Mouse (Mus musculus): ENCODE results near the gene Igsf9. TPM values are rescaled to one million over a fixed set of nuclear protein-coding genes. Genes with fewer than 3 reads are reported as not detected.
A peak's percentile ranks its signal among the peaks of the same experiment; 100 is the strongest.

Igsf9 gene
- polyA plus RNA-seq, 1 experiment from 2014 or later = 12.0 TPM

DNA sequence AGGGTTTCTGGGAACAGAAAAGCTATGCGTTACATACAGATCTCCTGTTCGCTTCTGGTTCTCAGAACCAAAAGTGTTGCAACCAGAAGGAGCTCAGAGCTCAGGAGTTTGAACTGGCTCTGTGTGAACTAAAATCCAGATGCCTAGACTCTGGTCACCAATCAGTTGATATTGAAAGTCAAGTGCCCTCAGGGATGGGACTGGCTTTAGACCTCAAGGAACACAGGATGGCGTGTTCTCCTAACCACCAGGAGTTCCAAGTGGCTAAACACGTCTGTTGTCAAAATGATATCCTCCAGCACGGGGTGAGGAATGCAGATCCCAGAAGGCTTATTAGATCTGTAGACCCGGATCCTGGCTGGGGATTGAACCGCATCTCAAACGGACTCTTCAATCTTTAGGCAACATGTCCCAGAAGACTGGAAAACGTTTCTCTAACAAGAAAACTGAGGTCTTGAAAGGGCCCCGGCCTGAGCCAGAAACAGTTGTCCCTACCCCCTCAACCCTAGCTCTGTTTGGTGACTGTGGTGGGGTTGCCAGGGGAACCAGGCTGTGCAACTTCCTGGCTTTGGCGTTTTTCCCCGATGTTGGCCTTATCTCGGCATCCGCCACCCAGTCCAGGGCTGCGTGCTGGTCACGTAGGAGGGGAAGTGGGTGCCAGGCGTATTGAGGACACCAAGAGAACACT, 32.1 kb downstream of the Igsf9 start:
- ATAC-seq (replicated peaks; ENCODE audit: insufficient number of reproducible peaks, low FRiP score, low TSS enrichment) = 0 out of 2 replicates have a peak, but pooled peaks have one; percentile 50
- H3K27me3 ChIP-seq (ENCODE audit: control insufficient read depth, insufficient read depth, low read length) = no peaks in the 10 kb centered on the region
- peaks cover 4% of the 10 kb centered on the region for H3K9me3 ChIP-seq (replicated peaks; ENCODE audit: control insufficient read depth, low read length)
- 41% methylated on average over 17 of the region's 17 CpGs for WGBS (ENCODE audit: insufficient replicate concordance)
- no peaks in the 10 kb centered on the region for H3K36me3 ChIP-seq (ENCODE audit: control insufficient read depth, insufficient read depth, low read length)
- H3K4me1 ChIP-seq (ENCODE audit: control insufficient read depth, insufficient read depth, low read length) = peaks cover 19% of the 10 kb centered on the region
- H3K4me3 ChIP-seq (ENCODE audit: low read depth, low read length) = no peak overlapping the region
- H3K4me2 ChIP-seq = peak overlapping the region; percentile 49; the same call in 1 of the 2 replicates
- no peak overlapping the region for H3K9ac ChIP-seq (ENCODE audit: low read depth, low read length)
- peak overlapping the region; percentile 85 for H3K27ac ChIP-seq (ENCODE audit: low read depth, low read length)

DNA sequence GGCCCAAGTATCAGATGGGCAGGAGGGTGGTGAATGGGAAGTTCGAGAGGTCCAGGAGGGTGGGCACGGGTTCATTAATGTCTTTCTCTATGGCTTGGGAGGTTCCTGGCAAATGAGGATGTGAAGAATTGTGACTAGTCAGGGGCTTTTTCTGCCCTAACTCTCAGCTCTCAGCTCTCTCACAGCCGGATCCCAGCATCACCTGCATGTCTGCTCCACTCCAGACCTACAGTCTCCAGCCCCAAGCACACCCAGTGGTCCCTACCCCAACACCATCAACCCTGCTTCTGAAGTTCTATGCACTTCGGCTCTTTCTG, 32.6 kb downstream of the Igsf9 start:
- no peaks in the 10 kb centered on the region for H3K36me3 ChIP-seq (ENCODE audit: control insufficient read depth, insufficient read depth, low read length)
- no peak overlapping the region for H3K4me3 ChIP-seq (ENCODE audit: low read depth, low read length)
- peaks cover 19% of the 10 kb centered on the region for H3K4me1 ChIP-seq (ENCODE audit: control insufficient read depth, insufficient read depth, low read length)
- WGBS (ENCODE audit: insufficient replicate concordance) = 56% methylated on average over 4 of the region's 4 CpGs
- ATAC-seq (replicated peaks; ENCODE audit: insufficient number of reproducible peaks, low FRiP score, low TSS enrichment) = no peak
- peak overlapping the region; percentile 85 for H3K27ac ChIP-seq (ENCODE audit: low read depth, low read length)
- H3K27me3 ChIP-seq (ENCODE audit: control insufficient read depth, insufficient read depth, low read length) = no peaks in the 10 kb centered on the region
- no peak overlapping the region; the same call in 1 of the 2 replicates for H3K4me2 ChIP-seq
- no peak overlapping the region for H3K9ac ChIP-seq (ENCODE audit: low read depth, low read length)
- peaks cover 4% of the 10 kb centered on the region for H3K9me3 ChIP-seq (replicated peaks; ENCODE audit: control insufficient read depth, low read length)

DNA sequence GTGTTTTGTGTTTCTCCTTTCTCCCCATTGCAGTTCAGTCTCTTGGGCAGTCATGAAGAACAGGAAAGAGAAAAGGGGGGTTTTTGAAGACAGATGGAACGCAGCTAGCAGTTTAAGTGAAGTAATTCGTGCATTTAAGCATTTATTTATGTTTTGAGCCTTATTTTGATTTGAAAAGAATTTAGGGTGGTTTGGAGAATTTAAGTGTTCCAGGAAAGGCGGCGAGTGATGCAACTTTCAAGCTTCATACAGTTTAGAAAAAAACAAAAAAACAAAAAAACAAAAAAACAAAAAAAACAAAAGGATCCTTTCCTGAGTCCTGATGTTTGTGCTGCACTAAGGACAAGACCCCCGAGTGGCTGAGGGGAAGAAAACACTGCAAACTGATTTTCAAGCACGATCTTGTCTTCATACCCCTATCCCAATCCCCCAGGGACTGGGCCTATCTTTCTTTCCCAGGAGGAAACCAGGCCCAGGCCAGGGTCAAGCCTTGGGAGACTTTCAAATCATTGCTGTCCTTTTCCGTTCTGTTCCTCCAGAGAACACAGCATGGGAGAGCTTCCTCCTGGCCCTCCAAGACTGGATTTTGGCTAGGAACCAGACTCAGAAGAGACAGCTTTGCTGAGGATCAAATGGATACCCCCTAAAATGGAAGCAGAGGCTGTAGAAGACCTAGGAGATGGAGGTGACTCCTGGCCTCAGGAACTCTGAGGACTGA, 33.1 kb downstream of the Igsf9 start:
- Histone ChIP-seq H3K4me1 (ENCODE audit: control insufficient read depth, insufficient read depth, low read length) (peaks cover 22% of the 10 kb centered on the region), H3K9me3 (replicated peaks; ENCODE audit: control insufficient read depth, low read length) (peaks cover 4% of the 10 kb centered on the region), H3K27me3 (ENCODE audit: control insufficient read depth, insufficient read depth, low read length) (no peaks in the 10 kb centered on the region), H3K27ac (ENCODE audit: low read depth, low read length) (peak overlapping the region; percentile 85), H3K9ac (ENCODE audit: low read depth, low read length) (no peak overlapping the region), H3K36me3 (ENCODE audit: control insufficient read depth, insufficient read depth, low read length) (no peaks in the 10 kb centered on the region), H3K4me2 (no peak overlapping the region), H3K4me3 (ENCODE audit: low read depth, low read length) (no peak overlapping the region)
- ATAC-seq (replicated peaks; ENCODE audit: insufficient number of reproducible peaks, low FRiP score, low TSS enrichment) = no peak
- WGBS (ENCODE audit: insufficient replicate concordance) = 61% methylated on average over 7 of the region's 7 CpGs

DNA sequence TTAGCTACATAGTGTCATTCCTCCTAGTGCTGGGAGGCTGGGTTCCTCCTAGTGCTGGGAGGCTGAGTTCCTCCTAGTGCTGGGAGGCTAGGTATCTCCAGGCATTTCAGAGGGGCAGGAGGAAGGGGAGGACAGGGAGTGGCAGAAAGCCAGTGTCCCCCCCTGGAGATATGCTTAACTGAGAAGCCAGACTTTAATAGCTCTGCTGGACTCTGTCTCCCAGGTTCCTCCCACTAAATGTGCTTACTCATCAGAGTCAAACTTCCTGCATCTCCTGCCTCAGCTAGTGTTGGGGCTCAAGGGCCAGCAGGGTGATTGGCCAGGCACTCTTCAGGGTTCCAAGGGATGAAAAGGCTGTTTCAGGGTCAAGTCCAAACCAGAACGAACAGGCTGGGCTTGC, 33.8 kb downstream of the Igsf9 start:
- H3K27ac ChIP-seq (ENCODE audit: low read depth, low read length) = 0 out of 2 replicates have a peak overlapping the region, but pooled peaks have one; percentile 47
- 54% methylated on average over 1 of the region's 1 CpGs for WGBS (ENCODE audit: insufficient replicate concordance)
- no peak for ATAC-seq (replicated peaks; ENCODE audit: insufficient number of reproducible peaks, low FRiP score, low TSS enrichment)
- H3K9ac ChIP-seq (ENCODE audit: low read depth, low read length) = no peak overlapping the region
- H3K4me2 ChIP-seq = no peak overlapping the region
- H3K9me3 ChIP-seq (replicated peaks; ENCODE audit: control insufficient read depth, low read length) = peaks cover 4% of the 10 kb centered on the region
- H3K27me3 ChIP-seq (ENCODE audit: control insufficient read depth, insufficient read depth, low read length) = no peaks in the 10 kb centered on the region
- H3K4me1 ChIP-seq (ENCODE audit: control insufficient read depth, insufficient read depth, low read length) = peaks cover 22% of the 10 kb centered on the region
- H3K4me3 ChIP-seq (ENCODE audit: low read depth, low read length) = no peak overlapping the region
- no peaks in the 10 kb centered on the region for H3K36me3 ChIP-seq (ENCODE audit: control insufficient read depth, insufficient read depth, low read length)

DNA sequence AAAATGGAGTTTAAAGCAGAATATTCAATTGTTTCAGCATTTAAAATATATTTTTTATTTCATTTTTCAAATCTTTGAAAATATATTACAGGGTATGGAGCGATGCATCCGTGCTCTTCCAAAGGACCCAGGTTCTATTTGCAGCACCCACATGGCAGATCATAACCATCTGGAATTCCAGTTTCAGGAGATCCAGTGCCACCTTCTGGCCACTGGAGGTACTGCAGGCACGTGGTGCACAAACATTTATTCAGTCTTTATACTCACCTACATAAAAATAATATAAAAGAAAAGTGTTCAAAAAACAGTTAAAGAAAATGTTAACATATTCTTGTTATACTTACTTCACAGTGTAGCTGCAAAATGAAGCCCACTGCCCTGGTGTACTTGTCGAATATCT, 36.4 kb downstream of the Igsf9 start:
- no peaks in the 10 kb centered on the region for H3K27me3 ChIP-seq (ENCODE audit: control insufficient read depth, insufficient read depth, low read length)
- no peak overlapping the region for H3K27ac ChIP-seq (ENCODE audit: low read depth, low read length)
- peaks cover 4% of the 10 kb centered on the region for H3K9me3 ChIP-seq (replicated peaks; ENCODE audit: control insufficient read depth, low read length)
- H3K9ac ChIP-seq (ENCODE audit: low read depth, low read length) = no peak overlapping the region
- no peak for ATAC-seq (replicated peaks; ENCODE audit: insufficient number of reproducible peaks, low FRiP score, low TSS enrichment)
- H3K36me3 ChIP-seq (ENCODE audit: control insufficient read depth, insufficient read depth, low read length) = no peaks in the 10 kb centered on the region
- H3K4me2 ChIP-seq = no peak overlapping the region
- peaks cover 17% of the 10 kb centered on the region for H3K4me1 ChIP-seq (ENCODE audit: control insufficient read depth, insufficient read depth, low read length)
- H3K4me3 ChIP-seq (ENCODE audit: low read depth, low read length) = no peak overlapping the region
- 69% methylated on average over 4 of the region's 4 CpGs for WGBS (ENCODE audit: insufficient replicate concordance)

DNA sequence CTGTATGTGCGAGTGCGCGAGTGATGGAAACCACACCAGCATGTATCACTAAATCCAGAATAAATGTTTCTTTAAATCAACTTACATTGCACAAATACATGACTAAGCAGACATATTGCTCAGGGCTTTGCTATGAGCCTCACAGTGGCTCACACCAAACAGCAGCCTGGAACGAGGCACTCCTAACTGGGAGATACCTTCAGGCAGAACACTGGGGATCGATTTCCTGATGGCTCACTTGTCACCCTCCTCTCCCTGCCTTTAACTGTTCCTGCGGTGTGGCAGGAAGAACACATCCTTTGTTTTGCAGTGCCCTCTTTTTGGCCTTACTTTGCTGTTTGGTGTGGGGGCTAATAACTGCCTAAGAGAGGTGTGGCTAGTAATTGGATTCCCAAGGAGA, 38.1 kb downstream of the Igsf9 start:
- H3K27me3 ChIP-seq (ENCODE audit: control insufficient read depth, insufficient read depth, low read length) = no peaks in the 10 kb centered on the region
- no peak overlapping the region for H3K27ac ChIP-seq (ENCODE audit: low read depth, low read length)
- ATAC-seq (replicated peaks; ENCODE audit: insufficient number of reproducible peaks, low FRiP score, low TSS enrichment) = no peak
- H3K4me2 ChIP-seq = no peak overlapping the region
- no peaks in the 10 kb centered on the region for H3K36me3 ChIP-seq (ENCODE audit: control insufficient read depth, insufficient read depth, low read length)
- H3K4me1 ChIP-seq (ENCODE audit: control insufficient read depth, insufficient read depth, low read length) = 0 out of 2 replicates have a peak, but pooled peaks cover 3% of the 10 kb centered on the region
- H3K9me3 ChIP-seq (replicated peaks; ENCODE audit: control insufficient read depth, low read length) = peaks cover 4% of the 10 kb centered on the region
- no peak overlapping the region for H3K4me3 ChIP-seq (ENCODE audit: low read depth, low read length)
- WGBS (ENCODE audit: insufficient replicate concordance) = 52% methylated on average over 6 of the region's 6 CpGs
- H3K9ac ChIP-seq (ENCODE audit: low read depth, low read length) = no peak overlapping the region

DNA sequence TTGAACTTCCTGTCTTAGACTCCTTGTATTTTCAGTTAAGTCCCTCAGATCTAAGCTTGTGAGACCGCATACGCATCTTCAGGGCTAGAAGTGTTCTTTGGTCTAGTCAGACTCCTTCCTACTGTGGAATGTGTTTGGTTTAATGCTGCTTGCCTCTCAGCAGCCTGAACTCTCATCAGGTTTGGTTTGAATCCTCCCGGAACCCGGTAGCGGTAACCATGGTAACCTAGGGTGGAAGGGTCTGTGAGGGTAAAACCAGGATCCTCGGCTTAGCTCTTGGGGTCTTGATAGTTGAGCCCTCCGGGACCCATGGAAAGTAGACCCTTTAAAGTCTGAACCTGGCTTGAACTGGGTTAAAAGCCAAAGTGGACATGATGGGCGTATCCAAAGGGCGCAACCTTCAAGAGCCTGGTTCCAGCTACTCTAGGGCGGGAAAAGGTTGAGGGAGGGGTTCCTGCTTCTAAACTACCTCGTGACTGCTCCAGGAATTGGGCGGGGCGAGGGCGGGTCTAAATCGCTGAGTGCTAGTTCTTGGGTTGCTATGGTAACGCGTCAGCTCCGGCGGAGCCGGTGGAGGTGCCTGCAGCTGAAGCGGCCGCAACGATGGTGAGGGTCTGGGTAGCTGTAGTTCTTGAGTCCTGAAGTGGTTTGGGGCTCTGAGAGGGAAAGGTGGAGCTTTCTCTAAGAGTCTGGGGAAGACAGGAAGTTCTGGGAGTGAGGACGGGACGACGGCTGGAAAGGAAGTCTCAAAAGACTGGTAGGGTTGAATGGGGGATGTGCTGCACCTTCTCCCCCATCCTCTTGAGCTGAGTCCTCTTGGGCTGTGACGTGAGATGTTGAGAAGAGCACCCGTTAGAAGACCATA, 39.2 kb downstream of the Igsf9 start, which contains the start of gene Cfap45:
Gene Cfap45 (plus strand): TSS at position 226 of the 865 bp plus-strand sequence.
- Histone ChIP-seq H3K4me1 (ENCODE audit: control insufficient read depth, insufficient read depth, low read length) (0 out of 2 replicates have a peak, but pooled peaks cover 3% of the 10 kb centered on the region), H3K9me3 (replicated peaks; ENCODE audit: control insufficient read depth, low read length) (peaks cover 4% of the 10 kb centered on the region), H3K36me3 (ENCODE audit: control insufficient read depth, insufficient read depth, low read length) (no peaks in the 10 kb centered on the region), H3K4me3 (ENCODE audit: low read depth, low read length) (peak within 1 kb of the TSS; percentile 31), H3K27me3 (ENCODE audit: control insufficient read depth, insufficient read depth, low read length) (no peaks in the 10 kb centered on the region), H3K9ac (ENCODE audit: low read depth, low read length) (peak within 1 kb of the TSS; percentile 29; the same call in 1 of the 2 replicates), H3K4me2 (peak within 1 kb of the TSS; percentile 61), H3K27ac (ENCODE audit: low read depth, low read length) (peak within 1 kb of the TSS; percentile 4; the same call in 1 of the 2 replicates)
- peak; percentile 81 for ATAC-seq (replicated peaks; ENCODE audit: insufficient number of reproducible peaks, low FRiP score, low TSS enrichment)
- WGBS (ENCODE audit: insufficient replicate concordance) = 4% methylated on average over 28 of the region's 28 CpGs

DNA sequence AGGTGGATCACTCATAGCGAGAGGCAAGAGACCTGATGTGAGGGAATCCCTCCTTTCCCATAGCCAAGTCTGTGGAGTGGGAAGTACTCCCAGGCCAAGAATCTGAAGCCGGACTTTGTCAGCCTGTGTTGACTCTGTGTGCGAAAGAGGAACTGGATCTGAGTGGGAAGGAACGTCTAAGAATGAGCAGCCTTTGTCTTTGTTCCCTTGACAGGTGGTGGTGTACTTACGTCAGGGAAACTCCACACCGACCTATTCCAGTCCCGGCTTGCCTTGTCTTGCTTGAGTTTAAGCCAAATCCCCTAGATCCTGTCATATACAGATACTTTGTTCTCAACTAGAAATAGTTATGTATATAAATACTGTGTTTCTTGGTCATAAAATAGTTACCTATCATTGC, 40.9 kb downstream of the Igsf9 start:
- no peak overlapping the region for H3K9ac ChIP-seq (ENCODE audit: low read depth, low read length)

More for the DNA sequence above, 40.9 kb downstream of the Igsf9 start:
- peaks cover 1% of the 10 kb centered on the region for H3K9me3 ChIP-seq (replicated peaks; ENCODE audit: control insufficient read depth, low read length)
- H3K4me2 ChIP-seq = no peak overlapping the region
- ATAC-seq (replicated peaks; ENCODE audit: insufficient number of reproducible peaks, low FRiP score, low TSS enrichment) = no peak
- H3K4me1 ChIP-seq (ENCODE audit: control insufficient read depth, insufficient read depth, low read length) = peaks cover 6% of the 10 kb centered on the region; the same call in 1 of the 2 replicates
- no peak overlapping the region for H3K27ac ChIP-seq (ENCODE audit: low read depth, low read length)
- no peaks in the 10 kb centered on the region; the same call in 1 of the 2 replicates for H3K27me3 ChIP-seq (ENCODE audit: control insufficient read depth, insufficient read depth, low read length)
- H3K36me3 ChIP-seq (ENCODE audit: control insufficient read depth, insufficient read depth, low read length) = no peaks in the 10 kb centered on the region
- H3K4me3 ChIP-seq (ENCODE audit: low read depth, low read length) = no peak overlapping the region
- WGBS (ENCODE audit: insufficient replicate concordance) = 63% methylated on average over 7 of the region's 7 CpGs

Measured in heart, embryonic 11.5 days (tissue).